Mouse (Mus musculus) liver, postnatal 0 days (tissue): ENCODE measurements around the gene Hhex. TPM values are rescaled to one million over a fixed set of nuclear protein-coding genes. Genes with fewer than 3 reads are reported as not detected.

Experiments
- ATAC-seq: fragments of 200-750 bp; cut with Nextera tagmentation; 2 replicates; pipeline ENCODE4 v1.8.0; 2017; ENCODE audit warnings: mild to moderate bottlenecking, moderate library complexity
- DNase-seq: peaks from one replicate; pipeline ENCODE4 v3.0.0-alpha.2; 2016
- H3K27ac ChIP-seq: fragments of 300-500 bp; sonication (generic); 2 replicates; pipeline ENCODE4 v1.5.1; 2014; ENCODE audit warnings: antibody characterized with exemption, moderate library complexity, mild to moderate bottlenecking, low read depth
- H3K27me3 ChIP-seq: fragments of 300-500 bp; sonication (generic); 2 replicates; pipeline ENCODE4 v1.6.1; 2014; ENCODE audit warnings: low read length, control low read depth, mixed read lengths; ENCODE audit not compliant: insufficient read depth
- H3K36me3 ChIP-seq: fragments of 300-500 bp; sonication (generic); replicated peaks from 2 replicates; pipeline ENCODE4 v1.6.1; 2014; ENCODE audit warnings: mild to moderate bottlenecking, control low read depth, low read length, moderate library complexity, mixed read lengths; ENCODE audit not compliant: insufficient read depth
- H3K4me1 ChIP-seq: fragments of 300-500 bp; sonication (generic); 2 replicates; pipeline ENCODE4 v1.6.1; 2014; ENCODE audit warnings: antibody characterized with exemption, mild to moderate bottlenecking, control low read depth; ENCODE audit not compliant: insufficient read depth
- H3K4me2 ChIP-seq: fragments of 300-500 bp; sonication (generic); 2 replicates; pipeline ENCODE4 v1.6.1; 2014; ENCODE audit warnings: low read depth, mild to moderate bottlenecking, low read length, moderate library complexity, mixed read lengths
- H3K4me3 ChIP-seq: fragments of 300-500 bp; sonication (generic); 2 replicates; pipeline ENCODE4 v1.5.1; 2014; ENCODE audit warnings: low read depth, low read length
- H3K9ac ChIP-seq: fragments of 300-500 bp; sonication (generic); replicated peaks from 2 replicates; pipeline ENCODE4 v1.6.1; 2014; ENCODE audit warnings: mild to moderate bottlenecking, moderate library complexity
- H3K9me3 ChIP-seq: fragments of 300-500 bp; sonication (generic); 2 replicates; pipeline ENCODE4 v1.6.1; 2016; ENCODE audit warnings: mild to moderate bottlenecking, control low read depth, low read length, mixed read lengths
- CTCF ChIP-seq: sonication (generic); IDR thresholded peaks from 2 replicates; pipeline ENCODE4 v1.5.1; 2016; ENCODE audit warnings: antibody characterized with exemption, low read depth
- EP300 ChIP-seq: IDR thresholded peaks from 2 replicates; pipeline ENCODE4 v1.6.1; 2016; ENCODE audit warnings: antibody characterized with exemption, low read depth, mild to moderate bottlenecking
- WGBS: fragments of 180-500 bp; shearing (Covaris S2); extraction: QIAGEN DNeasy Blood & Tissue Kit; methylation state at CpG from one replicate; pipeline ENCODE4 v1.1.7; 2014; ENCODE audit not compliant: insufficient replicate concordance; 5-methylcytosine and 5-hydroxymethylcytosine counted together
- polyA plus RNA-seq: library from polyadenylated mRNA; unstranded; fragments of >200 nt; fragmentation: Nextera tagmentation; extraction: Ambion mirVana; gene quantifications from 2 replicates; pipeline ENCODE4 v1.2.1, GENCODE M21; 2015

Hhex gene
- polyA plus RNA-seq, 1 experiment from 2014 or later = 56.4 TPM

- DNase-seq (peak; percentile 62), ATAC-seq (no peak)
- peaks cover 19% of the 10 kb centered on the region for H3K4me1 ChIP-seq
- no peaks in the 10 kb centered on the region for H3K9me3 ChIP-seq
- TF ChIP-seq EP300 (no peak), CTCF (no peak)
- peaks cover 16% of the 10 kb centered on the region for H3K36me3 ChIP-seq
- peak overlapping the region; percentile 64 for H3K4me3 ChIP-seq
- H3K27ac ChIP-seq = peak overlapping the region; percentile 92
- H3K4me2 ChIP-seq = peak overlapping the region; percentile 73
- H3K27me3 ChIP-seq = peaks cover 32% of the 10 kb centered on the region
- H3K9ac ChIP-seq = peak overlapping the region; percentile 83
- WGBS = 2% methylated on average over 10 of the region's 10 CpGs
These were observed 1.2 kb downstream of the Hhex start for GRCm38 (mm10) chr19:37435853-37436174.

GRCm38 (mm10) chr19:37436514-37437288 lies 2.1 kb downstream of the Hhex start:
- Histone ChIP-seq H3K4me1 (peaks cover 25% of the 10 kb centered on the region), H3K4me2 (peak overlapping the region; percentile 73), H3K4me3 (peak overlapping the region; percentile 64), H3K27ac (peak overlapping the region; percentile 92), H3K36me3 (peaks cover 19% of the 10 kb centered on the region), H3K27me3 (peaks cover 32% of the 10 kb centered on the region), H3K9ac (peak overlapping the region; percentile 83), H3K9me3 (no peaks in the 10 kb centered on the region)
- 7% methylated on average over 28 of the region's 28 CpGs for WGBS
- ATAC-seq (no peak), DNase-seq (peak; percentile 63)
- TF ChIP-seq EP300 (no peak), CTCF (no peak)

- H3K36me3 ChIP-seq = peaks cover 19% of the 10 kb centered on the region
- DNase-seq (no peak), ATAC-seq (no peak)
- peaks cover 28% of the 10 kb centered on the region for H3K4me1 ChIP-seq
- WGBS = 22% methylated on average over 14 of the region's 14 CpGs
- peak overlapping the region; percentile 64 for H3K4me3 ChIP-seq
- peaks cover 32% of the 10 kb centered on the region for H3K27me3 ChIP-seq
- no peaks in the 10 kb centered on the region for H3K9me3 ChIP-seq
- peak overlapping the region; percentile 83 for H3K9ac ChIP-seq
- peak overlapping the region; percentile 73 for H3K4me2 ChIP-seq
- peak overlapping the region; percentile 92 for H3K27ac ChIP-seq
- TF ChIP-seq EP300 (no peak), CTCF (no peak)
These were observed 2.6 kb downstream of the Hhex start for GRCm38 (mm10) chr19:37437289-37437606.

- WGBS = 50% methylated on average over 4 of the region's 4 CpGs
- no peak for ATAC-seq
- Histone ChIP-seq H3K9me3 (no peaks in the 10 kb centered on the region), H3K4me2 (no peak overlapping the region), H3K36me3 (peaks cover 19% of the 10 kb centered on the region), H3K4me3 (no peak overlapping the region), H3K27me3 (peaks cover 10% of the 10 kb centered on the region; the same call in 1 of the 2 replicates), H3K4me1 (peaks cover 27% of the 10 kb centered on the region), H3K27ac (no peak overlapping the region), H3K9ac (no peak overlapping the region)
- TF ChIP-seq CTCF (no peak), EP300 (no peak)
- no peak for DNase-seq
These were observed 5.6 kb downstream of the Hhex start for GRCm38 (mm10) chr19:37440181-37440580.

GRCm38 (mm10) chr19:37440708-37441475 lies 6.3 kb downstream of the Hhex start:
- Histone ChIP-seq H3K27ac (peak overlapping the region; percentile 46), H3K27me3 (peaks cover 4% of the 10 kb centered on the region; the same call in 1 of the 2 replicates), H3K36me3 (peaks cover 19% of the 10 kb centered on the region), H3K9ac (no peak overlapping the region), H3K4me3 (no peak overlapping the region), H3K9me3 (no peaks in the 10 kb centered on the region), H3K4me2 (no peak overlapping the region), H3K4me1 (peaks cover 27% of the 10 kb centered on the region)
- peak; percentile 67 for DNase-seq
- 63% methylated on average over 16 of the region's 16 CpGs for WGBS
- no peak for TF ChIP-seq CTCF
- TF ChIP-seq EP300 = no peak
- peak; percentile 75 for ATAC-seq

- DNase-seq = no peak
- H3K4me3 ChIP-seq = no peak overlapping the region
- no peaks in the 10 kb centered on the region for H3K27me3 ChIP-seq
- H3K4me1 ChIP-seq = peaks cover 20% of the 10 kb centered on the region
- no peak overlapping the region for H3K4me2 ChIP-seq
- no peak overlapping the region for H3K9ac ChIP-seq
- H3K9me3 ChIP-seq = no peaks in the 10 kb centered on the region
- 21% methylated on average over 10 of the region's 10 CpGs for WGBS
- peak overlapping the region; percentile 56 for H3K27ac ChIP-seq
- H3K36me3 ChIP-seq = peaks cover 11% of the 10 kb centered on the region
- TF ChIP-seq EP300 (peak; percentile 76), CTCF (no peak)
- peak; percentile 83 for ATAC-seq
These were observed 8.1 kb downstream of the Hhex start for GRCm38 (mm10) chr19:37442524-37443286.
